Mouse (Mus musculus) lung, adult 2 months (tissue): ENCODE results near the gene S100z.

Experiments
- CTCF ChIP-seq: fragments of 200-500 bp; IDR thresholded peaks from 2 replicates; pipeline ENCODE4 v1.5.1; 2011; ENCODE audit warnings: mild to moderate bottlenecking, low read length, control low read depth; ENCODE audit not compliant: insufficient read depth
- POLR2A ChIP-seq: fragments of 200-500 bp; IDR thresholded peaks from 2 replicates; pipeline ENCODE4 v1.6.1; 2011; ENCODE audit warnings: low read depth, mild to moderate bottlenecking, control low read depth, low read length, borderline replicate concordance; ENCODE audit errors: extremely low read depth

DNA sequence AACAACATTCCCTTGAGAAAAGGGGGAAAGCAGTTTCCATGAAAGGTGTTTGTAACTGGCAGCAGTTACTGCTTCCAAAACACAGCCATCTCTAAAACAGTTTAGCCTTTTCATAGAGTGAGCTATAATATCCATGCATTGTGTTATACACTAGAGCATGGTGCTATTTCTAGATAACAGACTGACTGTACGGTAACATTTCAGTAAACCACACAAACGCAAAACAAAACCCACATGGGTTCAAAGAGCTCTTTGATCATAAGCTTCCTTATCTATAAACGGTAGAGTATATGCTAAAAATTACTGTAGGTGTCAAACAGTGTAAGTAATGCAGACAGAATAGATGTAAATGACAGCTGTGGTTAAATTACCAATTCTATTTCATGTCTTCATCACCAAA lies 28.8 kb downstream of the S100z start:
- TF ChIP-seq CTCF (no peak), POLR2A (no peak)
